Mouse (Mus musculus) midbrain, embryonic 16.5 days (tissue): ENCODE results near the gene Bpi. TPM values are rescaled to one million over a fixed set of nuclear protein-coding genes. Genes with fewer than 3 reads are reported as not detected.

Experiments
- ATAC-seq: fragments of 200-750 bp; cut with Nextera tagmentation; 2 replicates; pipeline ENCODE4 v1.8.0; 2017; ENCODE audit warnings: moderate TSS enrichment
- H3K27ac ChIP-seq: fragments of 300-500 bp; sonication (generic); 2 replicates; pipeline ENCODE4 v1.5.1; 2014; ENCODE audit warnings: mild to moderate bottlenecking, low read length, mixed read lengths
- H3K27me3 ChIP-seq: fragments of 300-500 bp; sonication (generic); 2 replicates; pipeline ENCODE4 v1.6.1; 2014; ENCODE audit warnings: low read depth, low read length, mixed read lengths; ENCODE audit not compliant: control insufficient read depth, insufficient read depth
- H3K36me3 ChIP-seq: fragments of 300-500 bp; sonication (generic); 2 replicates; pipeline ENCODE4 v1.6.1; 2014; ENCODE audit warnings: mild to moderate bottlenecking, low read length, moderate library complexity, mixed read lengths; ENCODE audit not compliant: control insufficient read depth, insufficient read depth
- H3K4me1 ChIP-seq: fragments of 300-500 bp; sonication (generic); 2 replicates; pipeline ENCODE4 v1.6.1; 2014; ENCODE audit warnings: mild to moderate bottlenecking, low read length, mixed read lengths; ENCODE audit not compliant: control insufficient read depth, insufficient read depth
- H3K4me2 ChIP-seq: fragments of 300-500 bp; sonication (generic); 2 replicates; pipeline ENCODE4 v1.6.1; 2014; ENCODE audit warnings: mild to moderate bottlenecking, low read length, mixed read lengths
- H3K4me3 ChIP-seq: fragments of 300-500 bp; sonication (generic); 2 replicates; pipeline ENCODE4 v1.5.1; 2014; ENCODE audit warnings: low read depth, mild to moderate bottlenecking, low read length, moderate library complexity, mixed read lengths
- H3K9ac ChIP-seq: fragments of 300-500 bp; sonication (generic); 2 replicates; pipeline ENCODE4 v1.6.1; 2014; ENCODE audit warnings: low read depth, low read length, mixed read lengths
- H3K9me3 ChIP-seq: fragments of 300-500 bp; sonication (generic); replicated peaks from 2 replicates; pipeline ENCODE4 v1.6.1; 2014; ENCODE audit warnings: mild to moderate bottlenecking, low read length, mixed read lengths; ENCODE audit not compliant: control insufficient read depth, poor library complexity, severe bottlenecking
- WGBS: fragments of 180-500 bp; shearing (Covaris S2); extraction: QIAGEN DNeasy Blood & Tissue Kit; methylation state at CpG from one replicate; pipeline ENCODE4 v1.1.7; 2014; 5-methylcytosine and 5-hydroxymethylcytosine counted together
- polyA plus RNA-seq: library from polyadenylated mRNA; unstranded; fragments of >200 nt; fragmentation: Nextera tagmentation; extraction: Ambion mirVana; gene quantifications from 2 replicates; pipeline ENCODE4 v1.2.1, GENCODE M21; 2015

The Bpi gene
- polyA plus RNA-seq, 1 experiment from 2014 or later = not detected

DNA sequence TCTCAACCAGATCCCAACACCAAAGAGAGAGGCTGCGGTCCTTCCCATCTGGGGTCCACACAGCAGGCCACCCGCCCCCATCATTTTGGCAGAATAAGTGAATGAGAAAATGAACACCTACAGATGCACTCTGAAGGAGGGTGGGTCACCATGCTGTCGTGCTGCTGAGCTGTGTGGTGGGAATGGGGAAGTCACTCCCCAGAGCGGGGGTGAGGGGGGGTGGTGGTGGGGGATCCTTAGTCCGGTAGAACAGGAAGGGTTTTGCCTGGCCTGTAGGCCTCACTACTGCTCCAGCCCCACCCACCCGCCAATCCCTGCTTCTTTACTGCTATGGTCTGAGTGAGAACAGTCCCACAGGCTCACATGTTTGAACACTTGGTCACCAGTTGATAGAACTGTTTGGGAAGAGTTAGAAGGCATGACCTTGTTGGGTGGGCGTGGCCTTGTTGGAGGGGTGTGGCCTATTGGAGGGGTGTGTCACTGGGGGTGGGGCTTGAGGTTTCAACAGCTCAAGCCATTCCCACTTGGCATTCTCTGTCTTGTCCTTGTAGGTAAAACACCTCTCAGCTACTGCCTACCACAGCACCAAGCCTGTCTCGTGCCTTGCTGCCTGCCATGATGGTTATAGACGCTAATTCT lies 36.3 kb upstream of the Bpi start:
- Histone ChIP-seq H3K4me1 (no peaks in the 10 kb centered on the region), H3K9ac (no peak overlapping the region), H3K9me3 (no peaks in the 10 kb centered on the region), H3K4me2 (no peak overlapping the region), H3K27me3 (no peaks in the 10 kb centered on the region), H3K36me3 (no peaks in the 10 kb centered on the region), H3K27ac (no peak overlapping the region), H3K4me3 (no peak overlapping the region)
- no peak for ATAC-seq
- WGBS = 91% methylated on average over 9 of the region's 9 CpGs

DNA sequence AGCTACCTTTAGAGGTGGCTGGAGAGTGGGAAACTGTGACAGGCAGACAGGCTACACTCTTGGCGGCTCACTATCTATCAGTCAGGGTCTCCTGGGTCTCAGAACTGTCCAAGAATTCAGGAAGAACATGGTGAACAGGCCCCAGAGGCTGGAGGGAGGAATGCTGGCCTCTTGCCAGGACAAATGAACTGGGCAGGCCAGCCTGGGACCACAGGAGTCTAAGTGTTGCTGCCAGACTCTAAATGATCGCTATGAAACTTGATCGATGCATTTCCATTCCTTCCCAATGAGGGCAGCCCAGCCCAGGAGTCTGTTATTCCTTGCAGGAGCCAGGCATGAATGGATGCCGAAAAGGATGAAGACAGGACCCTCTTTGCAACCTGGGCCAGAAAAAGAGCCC lies 35.2 kb upstream of the Bpi start:
- H3K9me3 ChIP-seq = no peaks in the 10 kb centered on the region
- H3K36me3 ChIP-seq = no peaks in the 10 kb centered on the region
- H3K27ac ChIP-seq = no peak overlapping the region
- H3K9ac ChIP-seq = no peak overlapping the region
- ATAC-seq = no peak
- H3K4me1 ChIP-seq = no peaks in the 10 kb centered on the region
- no peak overlapping the region for H3K4me3 ChIP-seq
- WGBS = 68% methylated on average over 4 of the region's 4 CpGs
- no peak overlapping the region for H3K4me2 ChIP-seq
- no peaks in the 10 kb centered on the region for H3K27me3 ChIP-seq

DNA sequence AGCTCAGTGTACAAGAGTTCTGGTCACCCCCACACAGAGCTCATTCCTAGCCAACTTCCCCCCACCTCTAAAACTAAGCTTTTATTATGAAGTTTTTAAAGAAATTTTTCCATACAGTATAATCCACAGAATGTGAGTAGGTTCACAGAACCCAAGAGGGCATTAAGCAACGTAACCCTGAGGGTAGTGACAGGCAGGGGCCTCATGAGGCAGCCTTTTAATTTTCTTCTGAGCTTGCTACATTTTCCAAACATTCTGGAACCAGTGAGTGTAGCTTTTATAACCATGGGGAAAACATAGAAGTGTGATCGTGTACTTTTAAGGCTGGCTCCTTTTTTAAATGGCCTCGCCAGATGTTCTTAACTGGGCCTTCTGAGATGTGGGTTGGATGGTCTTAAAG lies 34.4 kb upstream of the Bpi start:
- no peak overlapping the region for H3K9ac ChIP-seq
- H3K4me3 ChIP-seq = no peak overlapping the region
- no peak overlapping the region for H3K4me2 ChIP-seq
- no peaks in the 10 kb centered on the region; the same call in 1 of the 2 replicates for H3K4me1 ChIP-seq
- no peaks in the 10 kb centered on the region for H3K9me3 ChIP-seq
- WGBS = 82% methylated on average over 3 of the region's 3 CpGs
- no peak overlapping the region for H3K27ac ChIP-seq
- H3K36me3 ChIP-seq = no peaks in the 10 kb centered on the region
- no peak for ATAC-seq
- no peaks in the 10 kb centered on the region for H3K27me3 ChIP-seq

GRCm38 (mm10) chr2:158225301-158225700 lies 32.6 kb upstream of the Bpi start:
- Histone ChIP-seq H3K4me1 (peaks cover 12% of the 10 kb centered on the region), H3K27me3 (no peaks in the 10 kb centered on the region), H3K4me2 (no peak overlapping the region), H3K9ac (no peak overlapping the region), H3K9me3 (no peaks in the 10 kb centered on the region), H3K27ac (no peak overlapping the region), H3K36me3 (no peaks in the 10 kb centered on the region), H3K4me3 (no peak overlapping the region)
- WGBS = 76% methylated on average over 5 of the region's 5 CpGs
- ATAC-seq = no peak

DNA sequence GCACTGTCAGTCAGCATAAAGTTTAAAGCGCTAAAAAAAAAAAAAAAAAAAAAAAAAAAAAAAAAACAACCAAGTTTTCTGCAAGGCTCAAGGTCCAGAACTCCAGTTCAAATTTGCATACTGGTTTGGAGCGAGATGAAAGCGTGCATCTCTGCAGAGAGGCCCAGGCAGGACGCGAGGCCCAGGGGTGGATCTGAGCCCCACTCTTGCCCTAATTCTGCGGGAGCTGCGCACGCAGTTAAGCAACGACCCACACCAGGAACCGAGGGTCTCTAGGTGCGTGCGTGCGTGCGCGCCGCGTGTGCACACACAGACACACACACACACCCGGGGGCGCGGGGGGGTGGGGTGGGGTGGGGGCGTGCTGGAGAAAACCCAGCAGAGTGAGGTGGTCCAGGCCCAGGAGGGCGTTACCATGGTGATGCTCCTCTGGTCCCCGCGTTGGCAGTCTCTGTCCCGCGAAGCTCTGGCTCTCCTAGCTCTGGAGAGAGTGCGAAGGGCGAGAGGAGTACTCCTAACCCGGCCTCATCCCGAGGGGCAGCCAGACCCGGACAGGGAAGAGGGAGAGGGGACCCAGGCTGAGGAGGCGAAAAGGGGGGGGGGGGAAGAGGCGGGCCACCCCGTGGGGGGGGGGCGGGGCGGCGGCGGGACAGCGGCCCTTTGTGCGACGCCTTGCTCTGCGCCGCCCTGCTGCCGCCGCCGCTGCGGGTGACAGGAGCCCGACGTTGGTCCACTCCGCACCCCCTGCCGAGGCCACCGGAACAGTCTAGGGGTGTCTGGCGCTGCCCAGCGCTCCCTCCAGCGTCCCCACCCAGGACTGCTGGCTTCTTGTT lies 29.0 kb upstream of the Bpi start, which contains the start of gene D630003M21Rik:
Gene D630003M21Rik, minus strand, starts transcription at position 553 of the 833 bp plus-strand sequence.
- Histone ChIP-seq H3K36me3 (no peaks in the 10 kb centered on the region), H3K4me2 (peak within 1 kb of the TSS; percentile 83), H3K9ac (peak within 1 kb of the TSS; percentile 59), H3K9me3 (no peaks in the 10 kb centered on the region), H3K4me1 (peaks cover 12% of the 10 kb centered on the region), H3K27ac (peak within 1 kb of the TSS; percentile 11; the same call in 1 of the 2 replicates), H3K4me3 (peak within 1 kb of the TSS; percentile 45), H3K27me3 (no peaks in the 10 kb centered on the region)
- ATAC-seq = peak; percentile 76
- under 1% methylated on average over 36 of the region's 55 CpGs for WGBS

- 21% methylated on average over 7 of the region's 7 CpGs for WGBS
- H3K9ac ChIP-seq = peak overlapping the region; percentile 59
- peak overlapping the region; percentile 45 for H3K4me3 ChIP-seq
- peaks cover 12% of the 10 kb centered on the region for H3K4me1 ChIP-seq
- H3K4me2 ChIP-seq = peak overlapping the region; percentile 83
- ATAC-seq = peak; percentile 34; the same call in 1 of the 2 replicates
- H3K27me3 ChIP-seq = no peaks in the 10 kb centered on the region
- no peaks in the 10 kb centered on the region for H3K36me3 ChIP-seq
- H3K9me3 ChIP-seq = no peaks in the 10 kb centered on the region
- peak overlapping the region; percentile 11; the same call in 1 of the 2 replicates for H3K27ac ChIP-seq
These were observed 28.4 kb upstream of the Bpi start for GRCm38 (mm10) chr2:158229503-158229892.

DNA sequence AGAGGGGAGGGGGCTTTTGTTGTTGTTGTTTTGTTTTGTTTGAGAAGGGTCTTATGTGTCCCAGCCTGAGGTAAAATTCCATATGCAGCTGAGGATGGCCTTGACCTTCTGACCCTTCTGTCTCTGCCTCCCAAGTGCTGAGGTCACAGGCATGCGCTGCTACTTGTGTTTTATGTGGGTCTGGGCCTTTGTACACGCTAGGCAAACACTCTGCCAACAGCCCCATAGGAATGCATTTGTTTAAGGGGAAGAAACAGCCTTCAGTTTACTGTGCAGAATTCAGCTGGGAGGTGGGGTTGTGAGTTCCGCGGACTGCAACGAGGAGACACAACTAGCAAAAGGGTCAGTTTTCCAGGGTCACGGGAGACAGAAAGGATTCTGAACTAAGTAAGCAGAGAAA lies 27.3 kb upstream of the Bpi start:
- 0 out of 2 replicates have a peak overlapping the region, but pooled peaks have one; percentile 22 for H3K9ac ChIP-seq
- WGBS = 19% methylated on average over 6 of the region's 6 CpGs
- no peaks in the 10 kb centered on the region for H3K9me3 ChIP-seq

DNA sequence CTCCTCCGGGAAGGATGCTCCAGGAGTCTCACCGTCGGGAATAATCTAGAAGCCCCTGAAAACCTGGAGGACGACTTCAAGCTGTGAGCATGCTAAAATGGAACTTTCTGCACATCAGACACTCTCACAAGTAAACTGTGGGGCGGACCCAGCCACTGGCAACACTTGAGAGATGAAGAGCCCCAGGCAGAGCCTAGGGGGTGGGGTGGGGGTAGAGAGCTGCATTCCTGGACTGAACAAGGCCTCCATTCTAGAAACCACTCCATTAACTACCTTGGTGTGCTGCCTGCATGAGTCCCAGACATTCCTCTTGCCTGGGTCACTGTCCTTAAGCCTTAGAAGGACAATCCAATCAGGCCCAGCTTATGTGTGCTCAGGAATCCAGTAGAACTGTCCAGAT lies 26.8 kb upstream of the Bpi start:
- ATAC-seq = no peak
- Histone ChIP-seq H3K9ac (0 out of 2 replicates have a peak overlapping the region, but pooled peaks have one; percentile 22), H3K4me2 (no peak overlapping the region), H3K27me3 (no peaks in the 10 kb centered on the region), H3K36me3 (no peaks in the 10 kb centered on the region), H3K27ac (no peak overlapping the region), H3K9me3 (no peaks in the 10 kb centered on the region), H3K4me1 (peaks cover 12% of the 10 kb centered on the region), H3K4me3 (no peak overlapping the region)
- WGBS = 28% methylated on average over 5 of the region's 5 CpGs

More for the DNA sequence above, 27.3 kb upstream of the Bpi start:
- Histone ChIP-seq H3K27me3 (no peaks in the 10 kb centered on the region), H3K4me2 (no peak overlapping the region), H3K36me3 (no peaks in the 10 kb centered on the region), H3K4me3 (no peak overlapping the region), H3K27ac (no peak overlapping the region), H3K4me1 (peaks cover 12% of the 10 kb centered on the region)
- ATAC-seq = no peak

- Histone ChIP-seq H3K4me2 (no peak overlapping the region), H3K4me1 (peaks cover 12% of the 10 kb centered on the region), H3K9ac (no peak overlapping the region), H3K4me3 (no peak overlapping the region), H3K36me3 (no peaks in the 10 kb centered on the region), H3K9me3 (no peaks in the 10 kb centered on the region), H3K27ac (no peak overlapping the region), H3K27me3 (no peaks in the 10 kb centered on the region)
- 53% methylated on average over 3 of the region's 3 CpGs for WGBS
- ATAC-seq = no peak
These were observed 25.5 kb upstream of the Bpi start for GRCm38 (mm10) chr2:158232414-158232813.
